Mouse (Mus musculus) urinary bladder, postnatal 10 days (tissue): ENCODE data around the gene Plac9b.
"Not testable (repeated sequence)": the region's sequence is repeated elsewhere in the genome, so short reads cannot be mapped to it uniquely, and the experiment has no call there.

Experiments
- DNase-seq: peaks from one replicate; pipeline ENCODE4 v3.0.0; 2022; ENCODE audit warnings: low spot score

Gene Plac9b

GRCm38 (mm10) chr14:26182380-26182779 is at the start of gene Plac9b:
Gene Plac9b (minus strand): TSS chr14:26182480.
- DNase-seq: not testable (repeated sequence)

- DNase-seq: not testable (repeated sequence)
Observed at GRCm38 (mm10) chr14:26216233-26217000, 34.1 kb upstream of the Plac9b start.

- DNase-seq: not testable (repeated sequence)
Observed at GRCm38 (mm10) chr14:26206926-26207247, 24.6 kb upstream of the Plac9b start, which contains the start of gene Tmem254b. Gene Tmem254b (minus strand): TSS chr14:26207041.

- not testable (repeated sequence) for DNase-seq
Observed at GRCm38 (mm10) chr14:26206197-26206925, 24.1 kb upstream of the Plac9b start.

- DNase-seq: not testable (repeated sequence)
Observed at GRCm38 (mm10) chr14:26197851-26198250, 15.6 kb upstream of the Plac9b start.

GRCm38 (mm10) chr14:26188361-26188760 is 6.1 kb upstream of the Plac9b start:
- DNase-seq: not testable (repeated sequence)

- DNase-seq: not testable (repeated sequence)
Observed at GRCm38 (mm10) chr14:26186638-26187037, 4.4 kb upstream of the Plac9b start.

- DNase-seq: not testable (repeated sequence)
Observed at GRCm38 (mm10) chr14:26181660-26182059, 620 bp downstream of the Plac9b start.

- DNase-seq: not testable (repeated sequence)
Observed at GRCm38 (mm10) chr14:26175028-26175427, 7.3 kb downstream of the Plac9b start.

GRCm38 (mm10) chr14:26173955-26174354 is 8.3 kb downstream of the Plac9b start:
- not testable (repeated sequence) for DNase-seq

- not testable (repeated sequence) for DNase-seq
Observed at GRCm38 (mm10) chr14:26165266-26165665, 17.0 kb downstream of the Plac9b start.

GRCm38 (mm10) chr14:26162423-26162822 is 19.9 kb downstream of the Plac9b start:
- not testable (repeated sequence) for DNase-seq

- DNase-seq: not testable (repeated sequence)
Observed at GRCm38 (mm10) chr14:26161156-26161555, 21.1 kb downstream of the Plac9b start.

- DNase-seq: not testable (repeated sequence)
Observed at GRCm38 (mm10) chr14:26156032-26156431, 26.2 kb downstream of the Plac9b start.

GRCm38 (mm10) chr14:26147095-26147494 is 35.2 kb downstream of the Plac9b start:
- DNase-seq: not testable (repeated sequence)

GRCm38 (mm10) chr14:26119095-26119494 is 63.2 kb downstream of the Plac9b start:
- DNase-seq: not testable (repeated sequence)

GRCm38 (mm10) chr14:26118550-26119000 is 63.7 kb downstream of the Plac9b start:
- not testable (repeated sequence) for DNase-seq

GRCm38 (mm10) chr14:26118150-26118549 is 64.1 kb downstream of the Plac9b start, which contains the start of gene Duxbl2:
Gene Duxbl2 (plus strand): TSS chr14:26118349.
- DNase-seq: not testable (repeated sequence)
